Mouse (Mus musculus) neutrophil, adult 59 days (primary cell): ENCODE results near the gene Ckap4. TPM values are rescaled to one million over a fixed set of nuclear protein-coding genes. Genes with fewer than 3 reads are reported as not detected.

Experiments used
- total RNA-seq, 2 experiments: library from RNA; stranded (reverse); gene quantifications; 1 replicate in 1 of 2; 2 replicates in 1 of 2; pipeline ENCODE4 v1.2.4; 2023

The Ckap4 gene
- total RNA-seq = 100 to 1,000 TPM; 239 to 263 TPM

GRCm38 (mm10) chr10:84533912-84534671, at the start of gene Ckap4:
Gene Ckap4, minus strand, starts transcription at chr10:84534062.

GRCm38 (mm10) chr10:84576395-84577070, 42.7 kb upstream of the Ckap4 start, which contains the start of gene Tcp11l2:
Gene Tcp11l2, plus strand, starts transcription at chr10:84576626.

Other genes starting within 250 kb of the Ckap4 start
- 1 to 10 TPM in 1 of 2 experiments, under 1 TPM in 1; 0.84 to 2.5 TPM for gene Nuak1, start 93.5 kb downstream of the Ckap4 start, total RNA-seq
- 100 to 1,000 TPM in 1 of 2 experiments, 10 to 100 TPM in 1; 98.0 to 108 TPM for gene Tcp11l2, start 42.6 kb upstream of the Ckap4 start, total RNA-seq
- gene Polr3b, start 88.2 kb upstream of the Ckap4 start, total RNA-seq = 10 to 100 TPM; 21.3 to 22.5 TPM
- under 1 TPM in 1 of 2 experiments, not detected in 1; 0.38 TPM for gene Rfx4, start 222.0 kb upstream of the Ckap4 start, total RNA-seq